Mouse (Mus musculus): ENCODE results near the gene Cldn34d. TPM values are rescaled to one million over a fixed set of nuclear protein-coding genes. Genes with fewer than 3 reads are reported as not detected.

Gene Cldn34d
- not detected for total RNA-seq (2022)

DNA sequence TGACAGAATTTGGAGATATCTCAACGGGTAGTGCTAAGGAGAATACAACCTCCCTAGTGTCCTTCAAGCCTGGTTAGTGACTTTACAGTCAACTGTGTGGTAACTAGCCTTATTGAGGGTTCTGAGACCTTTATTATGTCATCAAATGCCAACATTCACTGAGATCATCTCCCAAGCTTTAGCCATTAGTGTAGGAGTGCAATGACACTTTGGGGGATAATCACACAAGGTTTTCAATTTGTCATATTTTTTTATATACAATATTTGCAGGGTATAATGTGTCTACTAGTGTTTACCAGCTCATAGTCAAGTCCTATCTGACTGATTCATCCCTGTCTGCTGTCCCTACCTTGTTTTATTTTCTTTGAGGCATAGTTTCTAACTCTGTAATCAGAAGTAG, at the start of gene Cldn34d:
TSS of gene Cldn34d (minus strand) at position 101 of the 400 bp plus-strand sequence.
- DNase-seq (ENCODE audit: low spot score in 2 of 2), result no peak

DNA sequence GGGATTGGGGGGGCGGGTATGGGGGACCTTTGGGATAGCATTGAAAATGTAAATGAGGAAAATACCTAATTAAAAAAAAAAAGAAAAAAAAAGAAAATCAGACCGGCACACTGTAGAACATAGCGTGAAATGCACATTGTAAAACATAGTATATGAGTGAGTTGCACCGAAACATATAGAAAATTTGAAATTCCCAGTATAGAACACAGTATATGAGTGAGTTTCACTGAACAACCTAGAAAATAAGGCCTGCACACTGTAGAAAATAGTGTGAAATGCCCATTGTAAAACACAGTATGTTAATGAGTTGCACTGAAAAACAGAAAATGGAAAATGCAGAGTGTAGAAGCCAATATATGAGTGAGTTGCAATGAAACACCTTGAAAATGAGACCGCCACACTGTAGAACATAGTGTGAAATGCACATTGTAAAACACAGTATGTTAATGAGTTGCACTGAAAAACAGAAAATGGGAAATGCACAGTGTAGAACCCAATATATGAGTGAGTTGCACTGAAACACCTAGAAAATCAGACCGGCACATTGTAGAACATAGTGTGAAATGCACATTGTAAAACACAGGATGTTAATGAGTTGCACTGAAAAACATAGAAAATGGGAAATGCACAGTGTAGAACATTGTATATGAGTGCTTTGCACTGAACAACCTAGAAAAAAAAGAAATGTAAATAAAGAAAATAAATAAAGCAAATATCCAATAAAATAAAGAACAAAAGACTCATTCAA, 4.1 kb downstream of the Cldn34d start:
- DNase-seq (ENCODE audit: low spot score in 2 of 2), result no peak

Other genes with a start within 250 kb of the Cldn34d start
- not detected for gene Cldn34b4, start 209.6 kb downstream of the Cldn34d start, total RNA-seq (2022)

Data from layer of hippocampus, adult 8-10 months (tissue).